Mouse (Mus musculus) adrenal gland, adult 2 months (tissue): ENCODE data around the gene 4933417A18Rik. TPM values are rescaled to one million over a fixed set of nuclear protein-coding genes. Genes with fewer than 3 reads are reported as not detected.
"Not testable (repeated sequence)": the region's sequence is repeated elsewhere in the genome, so short reads cannot be mapped to it uniquely, and the experiment has no call there.

Source experiments
- DNase-seq: peaks from one replicate; pipeline ENCODE4 v3.0.0; 2021
- long read RNA-seq: library from polyadenylated mRNA; stranded (forward); transcript quantifications from one replicate; pipeline ENCODE4 v2.0.0, GENCODE M21; 2021
- polyA plus RNA-seq: library from polyadenylated mRNA; depleted of rRNA; stranded (reverse); fragments of >200 nt; gene quantifications from 2 replicates; pipeline ENCODE4 v1.2.3, GENCODE M21; 2012; rRNA removed
- total RNA-seq, 2 experiments: library from RNA; stranded (reverse); gene quantifications; 2 replicates each; pipeline ENCODE4 v1.2.3; 2021

The 4933417A18Rik gene
- total RNA-seq, result not detected
- polyA plus RNA-seq, result not detected in 2 replicates
- long read RNA-seq, result 0 reads

- DNase-seq, result no peak
These were observed at the start of gene 4933417A18Rik, which contains the start of gene Fam217a for GRCm38 (mm10) chr13:34924210-34924609. Gene 4933417A18Rik (plus strand): TSS chr13:34924409. Gene Fam217a (minus strand): TSS chr13:34924310.

DNA sequence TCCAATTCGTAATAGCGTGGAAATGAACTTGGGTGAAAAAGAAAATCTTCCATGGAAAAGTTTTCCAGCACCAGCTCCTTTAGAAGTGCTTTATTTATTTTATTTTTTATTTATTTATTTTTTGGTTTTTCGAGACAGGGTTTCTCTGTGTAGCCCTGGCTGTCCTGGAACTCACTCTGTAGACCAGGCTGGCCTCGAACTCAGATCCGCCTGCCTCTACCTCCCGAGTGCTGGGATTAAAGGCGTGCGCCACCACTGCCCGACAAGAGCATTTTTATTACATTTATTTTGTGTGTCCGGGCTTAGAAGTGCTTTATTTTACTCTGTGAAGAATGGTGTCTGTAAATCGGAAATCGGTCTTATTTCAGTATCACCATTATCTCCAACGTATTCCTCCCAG, 49.5 kb upstream of the 4933417A18Rik start:
- peak; percentile 20 for DNase-seq

DNA sequence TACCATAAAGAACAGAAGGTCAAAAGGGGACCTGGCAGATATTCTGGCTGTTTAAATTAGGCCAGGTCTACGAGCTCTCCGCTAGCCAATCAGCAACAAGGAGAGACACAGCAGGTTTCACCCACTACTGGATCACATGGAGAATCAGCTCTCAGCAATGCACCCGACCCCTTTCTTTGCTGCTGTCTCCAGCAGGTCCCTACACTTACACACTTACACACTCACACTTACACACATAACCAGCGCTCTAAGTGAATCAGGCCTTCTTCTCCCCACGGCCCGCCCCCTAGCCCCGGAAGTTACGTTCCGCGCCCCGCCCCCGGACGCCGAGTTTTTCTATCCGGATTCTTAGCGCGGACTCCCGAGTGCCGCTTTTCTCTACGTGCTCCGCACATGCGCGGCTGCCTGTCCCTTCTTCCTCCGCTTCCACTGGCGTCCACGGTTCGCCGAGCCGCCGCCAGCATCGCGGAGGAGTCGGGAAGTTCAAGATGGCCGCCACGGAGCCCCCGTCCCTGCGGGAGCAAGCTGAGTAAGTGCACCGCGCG, 49.0 kb upstream of the 4933417A18Rik start, which contains the start of gene Prpf4b:
Prpf4b (plus strand) TSS at position 137 of the 545 bp plus-strand sequence.
- DNase-seq, result peak; percentile 96

GRCm38 (mm10) chr13:34875741-34876445, 48.3 kb upstream of the 4933417A18Rik start:
- peak; percentile 84 for DNase-seq

DNA sequence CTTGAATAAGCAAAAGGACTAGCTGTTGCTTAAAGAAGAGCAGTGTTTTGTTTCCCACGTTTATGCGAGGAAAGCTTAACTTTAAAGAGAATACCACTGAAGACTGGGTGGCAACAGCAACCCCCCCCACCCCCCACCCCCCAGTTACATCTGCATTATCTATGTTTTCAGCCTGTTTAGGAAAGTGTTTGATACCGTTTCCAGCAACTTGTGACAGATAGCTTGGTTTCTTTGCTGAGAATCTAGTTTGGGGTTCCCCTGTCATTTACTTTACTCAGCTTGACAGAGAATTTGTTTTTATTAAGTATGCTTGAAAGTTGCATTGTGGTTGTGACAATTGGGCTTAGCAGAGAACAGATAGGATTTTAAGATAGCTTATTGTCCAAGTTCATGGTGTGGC, 47.7 kb upstream of the 4933417A18Rik start:
- no peak for DNase-seq

GRCm38 (mm10) chr13:34892871-34893270, 31.3 kb upstream of the 4933417A18Rik start:
- no peak for DNase-seq

DNA sequence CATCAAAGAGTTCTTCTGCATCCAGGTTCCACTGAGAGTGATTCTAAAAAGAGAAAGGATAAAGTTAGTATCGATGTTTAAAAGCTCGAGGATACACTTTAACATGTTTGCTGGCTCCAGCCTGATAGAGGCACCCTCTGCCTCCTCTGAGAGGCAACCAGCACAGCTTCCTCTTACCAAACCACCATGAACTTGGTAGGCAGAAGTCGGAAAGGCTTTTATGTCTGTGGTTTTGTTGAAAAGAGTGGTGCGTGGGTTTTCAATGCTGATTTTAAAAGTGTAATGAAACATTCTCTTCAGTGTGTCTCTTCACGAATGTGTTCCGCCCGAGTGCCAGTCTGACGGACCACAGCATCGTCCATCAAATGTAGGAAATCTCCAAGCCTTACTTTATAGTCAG, 9.6 kb upstream of the 4933417A18Rik start:
- no peak for DNase-seq

- DNase-seq, result peak; percentile 17
These were observed 7.6 kb upstream of the 4933417A18Rik start for GRCm38 (mm10) chr13:34916520-34917167.

DNA sequence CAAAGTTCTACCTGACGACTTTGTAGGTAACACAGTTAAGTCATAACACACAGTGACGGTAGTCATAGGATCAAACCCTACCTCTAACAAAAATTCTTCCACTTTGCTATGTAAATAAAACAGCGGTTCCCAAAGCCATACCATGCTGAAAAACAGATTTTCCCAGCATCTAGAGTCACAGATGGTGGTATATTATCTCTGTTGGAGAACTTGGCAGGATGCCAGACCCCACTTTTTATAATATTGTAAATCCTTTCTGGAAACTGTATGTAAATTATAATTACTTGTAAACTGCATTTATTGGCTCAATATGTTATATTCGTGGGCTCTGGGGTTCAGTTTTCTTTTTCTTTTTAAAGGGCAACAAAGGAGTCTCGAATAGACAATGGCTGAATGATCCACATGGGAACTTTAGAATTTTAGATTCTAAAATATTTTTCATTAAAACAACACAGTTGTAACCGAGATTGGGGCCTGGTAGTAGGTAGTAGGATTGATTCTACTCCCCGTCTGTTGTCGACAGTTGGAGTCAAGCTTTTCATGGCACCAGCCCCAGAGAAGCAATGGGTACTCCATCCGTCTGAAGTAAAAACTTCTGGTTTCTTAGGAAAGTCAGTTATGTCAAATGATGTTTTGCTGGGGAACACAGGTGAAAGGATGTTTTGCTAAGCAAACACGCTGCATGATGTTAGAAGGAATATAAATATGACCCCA, 10.9 kb downstream of the 4933417A18Rik start:
- DNase-seq, result no peak

DNA sequence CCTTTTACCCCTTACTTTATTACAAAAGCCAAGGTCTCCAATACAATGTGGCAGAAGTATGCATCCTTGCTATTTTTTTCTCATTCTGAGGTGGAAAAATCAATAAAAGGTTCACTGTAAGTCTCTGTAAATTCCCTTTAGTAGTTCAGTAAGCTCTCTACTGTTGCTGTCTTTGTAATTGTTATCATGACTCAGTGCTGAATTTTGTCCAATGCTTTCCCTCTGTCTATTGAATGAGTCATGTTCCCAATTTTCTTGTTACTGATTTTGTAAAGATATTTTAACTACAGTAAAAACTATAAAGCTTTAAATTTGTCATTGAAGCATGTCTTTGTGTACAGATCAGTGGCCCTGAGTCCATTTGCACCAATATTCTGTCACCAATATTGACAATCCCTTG, 18.2 kb downstream of the 4933417A18Rik start:
- no peak for DNase-seq

DNA sequence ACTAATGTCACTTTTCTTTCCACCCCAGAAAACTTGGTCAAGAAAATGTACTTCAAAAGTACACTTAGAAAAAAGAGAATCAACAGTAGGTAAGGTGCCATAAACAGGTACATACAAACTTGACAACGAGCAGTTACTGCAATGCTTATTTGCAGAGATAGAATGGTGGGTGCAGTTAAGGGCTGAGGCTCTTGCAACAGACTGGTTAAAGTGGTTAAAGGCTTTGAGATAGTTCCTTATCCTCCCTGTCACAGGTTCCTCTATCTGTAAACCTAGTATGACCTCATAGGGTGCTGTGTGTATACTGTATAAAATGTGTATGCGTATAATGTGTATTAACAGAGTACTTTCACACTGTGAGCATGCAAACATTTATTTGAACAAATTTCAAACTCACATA, 27.2 kb downstream of the 4933417A18Rik start:
- DNase-seq, result not testable (repeated sequence)

- DNase-seq, result no peak
These were observed 32.7 kb downstream of the 4933417A18Rik start for GRCm38 (mm10) chr13:34956901-34957300.

DNA sequence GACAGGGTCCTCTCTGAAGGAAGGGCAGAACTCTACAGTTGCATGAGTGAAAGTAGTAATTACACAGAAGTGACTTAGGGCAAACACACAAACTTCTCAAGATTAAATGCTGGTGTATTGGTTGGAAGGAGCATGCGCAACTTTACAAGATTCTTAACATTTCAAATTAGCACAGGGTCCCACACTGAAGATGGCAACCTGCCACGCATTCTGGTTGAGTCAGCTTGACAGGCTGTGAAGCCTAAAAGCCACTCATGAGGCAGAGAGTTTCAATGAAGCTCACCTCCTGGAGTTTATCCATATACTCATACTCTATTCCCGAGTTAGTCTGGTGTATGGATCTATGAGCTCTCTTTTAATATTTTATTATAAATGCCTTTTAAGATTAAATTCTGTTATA, 33.9 kb downstream of the 4933417A18Rik start:
- not testable (repeated sequence) for DNase-seq

DNA sequence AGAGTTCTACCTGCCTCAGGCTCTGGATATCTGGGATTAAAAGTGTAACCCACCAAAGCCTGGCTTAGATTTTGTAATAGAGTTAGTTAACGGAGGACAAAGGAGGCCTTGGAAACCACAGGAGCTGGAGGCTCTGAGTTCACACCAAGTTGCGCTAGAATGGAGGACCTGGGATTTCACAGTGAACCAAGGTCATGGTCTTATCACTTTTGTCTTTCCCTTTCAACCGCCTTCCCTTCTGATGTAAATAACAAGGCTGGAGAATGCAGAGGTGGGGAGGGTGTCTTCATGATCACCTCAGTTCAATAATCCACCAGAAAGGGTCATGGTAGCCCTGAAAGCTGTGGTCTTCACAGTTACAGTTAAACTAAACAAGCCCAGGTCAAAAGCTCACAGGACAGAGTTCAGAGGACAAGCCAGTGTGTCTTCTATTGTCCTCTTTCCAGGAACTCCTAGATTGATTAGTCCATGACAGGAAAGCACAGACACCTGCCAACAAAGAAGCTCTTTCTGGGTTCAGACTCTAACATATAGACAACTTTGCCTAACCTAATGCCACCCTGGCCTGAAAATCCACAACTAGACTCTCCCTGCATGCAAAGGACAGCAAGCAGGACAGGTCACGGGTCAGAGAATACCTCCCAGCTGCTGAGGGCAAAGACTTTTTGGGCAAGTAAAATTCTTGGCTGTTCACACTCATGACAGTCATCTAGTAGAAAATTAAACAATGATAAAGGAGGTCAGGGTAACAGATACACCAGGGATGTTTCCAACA, 37.0 kb downstream of the 4933417A18Rik start:
- no peak for DNase-seq

GRCm38 (mm10) chr13:34963511-34964397, 39.5 kb downstream of the 4933417A18Rik start, which contains the start of gene Eci3:
Gene Eci3 (minus strand): TSS chr13:34963810.
- peak; percentile 40 for DNase-seq

GRCm38 (mm10) chr13:34964419-34964818, 40.2 kb downstream of the 4933417A18Rik start:
- peak; percentile 7 for DNase-seq

DNA sequence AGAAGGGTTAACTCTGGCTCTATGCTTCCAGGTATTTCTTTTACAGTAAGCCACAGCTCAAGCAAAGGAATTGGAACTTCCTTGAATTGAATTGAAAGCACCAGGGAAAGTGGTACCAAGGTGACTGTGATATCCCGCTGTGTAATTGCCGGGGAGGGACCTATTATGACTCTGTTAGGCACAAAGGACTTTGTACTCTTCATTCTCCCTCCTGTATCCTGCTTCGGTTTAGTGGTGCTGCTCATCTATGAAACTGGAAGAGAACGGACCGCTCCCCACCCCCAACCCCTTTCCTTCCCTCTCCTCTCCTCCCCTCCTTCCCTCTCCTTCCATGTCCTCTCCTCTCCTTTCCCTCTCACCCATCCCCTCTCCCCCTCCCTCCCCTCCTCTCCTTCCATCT, 40.7 kb downstream of the 4933417A18Rik start:
- no peak for DNase-seq

GRCm38 (mm10) chr13:34965647-34966046, 41.4 kb downstream of the 4933417A18Rik start:
- not testable (repeated sequence) for DNase-seq

DNA sequence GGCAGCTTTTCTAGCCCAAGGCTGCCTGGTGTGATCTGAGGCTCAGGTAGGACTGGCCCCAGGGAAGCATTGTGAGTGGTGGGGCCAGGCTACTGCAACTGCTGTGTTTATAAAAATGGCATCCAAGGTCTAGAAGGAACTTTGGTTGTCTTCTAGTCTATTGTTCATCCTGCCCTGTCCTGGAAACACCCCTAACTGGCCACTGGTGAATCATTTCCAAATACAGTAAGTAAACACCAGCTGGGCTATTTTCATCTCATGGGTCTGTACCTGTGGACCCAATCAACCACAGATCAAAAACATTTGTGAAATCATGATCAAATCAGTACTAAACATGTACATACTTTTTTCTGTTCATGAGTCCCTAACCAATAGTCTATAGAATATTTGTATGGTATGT, 48.2 kb downstream of the 4933417A18Rik start:
- not testable (repeated sequence) for DNase-seq

DNA sequence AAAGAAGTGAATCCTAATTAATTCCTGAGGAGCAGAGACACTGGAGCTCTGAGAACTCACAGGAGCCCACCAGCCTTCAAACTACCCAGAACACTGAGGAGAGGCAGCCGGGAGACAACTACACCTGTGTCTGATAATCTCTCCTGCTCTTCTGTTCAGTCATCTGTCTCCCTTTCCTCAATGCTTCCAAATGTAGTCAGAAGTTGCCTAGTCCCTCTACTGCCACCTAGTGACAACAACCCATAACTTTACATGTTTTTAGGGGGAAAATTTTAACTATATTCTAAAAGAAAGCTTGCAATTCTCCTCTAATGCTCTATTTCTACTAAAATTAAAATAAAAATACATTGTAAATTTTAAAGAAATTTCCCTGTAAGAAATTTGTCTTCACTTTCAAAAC, 48.9 kb downstream of the 4933417A18Rik start:
- DNase-seq, result no peak
